Mouse (Mus musculus) bone marrow, adult 2 months (tissue): ENCODE results near the gene Nucks1.
"Not testable (repeated sequence)": the region's sequence is repeated elsewhere in the genome, so short reads cannot be mapped to it uniquely, and the experiment has no call there.

ENCODE experiments used
- CTCF ChIP-seq: fragments of 200-500 bp; IDR thresholded peaks from 2 replicates; pipeline ENCODE4 v1.5.1; 2011; ENCODE audit warnings: low read length, control low read depth; ENCODE audit not compliant: control insufficient read depth, insufficient read depth
- POLR2A ChIP-seq: fragments of 200-500 bp; IDR thresholded peaks from 2 replicates; pipeline ENCODE4 v1.6.1; 2011; ENCODE audit warnings: low read depth, mild to moderate bottlenecking, control low read depth, low read length, borderline replicate concordance; ENCODE audit not compliant: control insufficient read depth

- not testable (repeated sequence) for TF ChIP-seq CTCF, POLR2A
These were observed 1.1 kb upstream of the Nucks1 start for GRCm38 (mm10) chr1:131909236-131909635.
